Mouse (Mus musculus): ENCODE measurements around the gene Birc6. TPM values are rescaled to one million over a fixed set of nuclear protein-coding genes. Genes with fewer than 3 reads are reported as not detected.

Gene Birc6
- polyA plus RNA-seq, 1 experiment, result 0.73 TPM

- TF ChIP-seq TAL1 (IDR thresholded peaks at IDR 0.05; ENCODE audit: low read length), result no peak
- no peak for TF ChIP-seq GATA1 (IDR thresholded peaks at IDR 0.05; ENCODE audit: low read length)
- H3K9me3 ChIP-seq (ENCODE audit: control insufficient read depth, low read length), result no peaks in the 10 kb centered on the region
- no peaks in the 10 kb centered on the region for H3K36me3 ChIP-seq (ENCODE audit: control insufficient read depth)
- H3K4me3 ChIP-seq (replicated peaks), result no peak overlapping the region
- no peaks in the 10 kb centered on the region for H3K4me1 ChIP-seq (ENCODE audit: control insufficient read depth)
- H3K27me3 ChIP-seq (ENCODE audit: control insufficient read depth), result peaks cover 6% of the 10 kb centered on the region
Observed at GRCm38 (mm10) chr17:74711627-74712026, 183.5 kb downstream of the Birc6 start.

- no peak for TF ChIP-seq TAL1 (IDR thresholded peaks at IDR 0.05; ENCODE audit: low read length)
- no peak for TF ChIP-seq GATA1 (IDR thresholded peaks at IDR 0.05; ENCODE audit: low read length)
- Histone ChIP-seq H3K4me3 (replicated peaks) (no peak overlapping the region), H3K9me3 (ENCODE audit: control insufficient read depth, low read length) (no peaks in the 10 kb centered on the region), H3K36me3 (ENCODE audit: control insufficient read depth) (peaks cover under 1% of the 10 kb centered on the region; the same call in 1 of the 2 replicates), H3K27me3 (ENCODE audit: control insufficient read depth) (peaks cover 6% of the 10 kb centered on the region), H3K4me1 (ENCODE audit: control insufficient read depth) (peaks cover 21% of the 10 kb centered on the region)
Observed at GRCm38 (mm10) chr17:74715128-74715527, 187.0 kb downstream of the Birc6 start.

- TF ChIP-seq GATA1 (IDR thresholded peaks at IDR 0.05; ENCODE audit: low read length) (no peak), TAL1 (IDR thresholded peaks at IDR 0.05; ENCODE audit: low read length) (no peak)
- H3K4me3 ChIP-seq (replicated peaks), result no peak overlapping the region
- H3K4me1 ChIP-seq (ENCODE audit: control insufficient read depth), result peaks cover 21% of the 10 kb centered on the region
- peaks cover 6% of the 10 kb centered on the region for H3K27me3 ChIP-seq (ENCODE audit: control insufficient read depth)
- peaks cover 3% of the 10 kb centered on the region; the same call in 1 of the 2 replicates for H3K36me3 ChIP-seq (ENCODE audit: control insufficient read depth)
- H3K9me3 ChIP-seq (ENCODE audit: control insufficient read depth, low read length), result no peaks in the 10 kb centered on the region
Observed at GRCm38 (mm10) chr17:74715724-74716123, 187.6 kb downstream of the Birc6 start.

DNA sequence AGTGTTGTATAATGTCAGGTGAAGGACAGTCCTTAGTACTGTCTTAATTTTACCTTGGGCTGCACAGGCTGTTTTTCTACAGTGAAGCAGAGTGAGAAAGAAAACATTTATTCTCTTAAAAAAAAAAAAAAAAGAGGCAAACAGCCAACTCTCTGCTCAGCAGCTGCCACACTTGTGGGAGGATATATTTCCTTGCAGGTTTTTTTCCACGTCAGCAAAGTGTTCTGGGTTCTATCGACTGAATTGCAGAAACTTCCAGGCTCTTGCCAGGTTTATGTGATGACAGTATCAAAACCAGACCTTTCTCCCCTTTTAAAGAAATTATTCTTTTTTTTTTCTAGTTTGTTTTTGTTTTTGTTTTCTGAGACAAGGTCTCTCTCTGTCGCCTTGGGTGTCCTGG is 188.5 kb downstream of the Birc6 start:
- Histone ChIP-seq H3K9me3 (ENCODE audit: control insufficient read depth, low read length) (no peaks in the 10 kb centered on the region), H3K4me1 (ENCODE audit: control insufficient read depth) (peaks cover 21% of the 10 kb centered on the region), H3K4me3 (replicated peaks) (peak overlapping the region; percentile 83), H3K36me3 (ENCODE audit: control insufficient read depth) (peaks cover 9% of the 10 kb centered on the region), H3K27me3 (ENCODE audit: control insufficient read depth) (peaks cover 6% of the 10 kb centered on the region)
- no peak for TF ChIP-seq GATA1 (IDR thresholded peaks at IDR 0.05; ENCODE audit: low read length)
- no peak for TF ChIP-seq TAL1 (IDR thresholded peaks at IDR 0.05; ENCODE audit: low read length)

DNA sequence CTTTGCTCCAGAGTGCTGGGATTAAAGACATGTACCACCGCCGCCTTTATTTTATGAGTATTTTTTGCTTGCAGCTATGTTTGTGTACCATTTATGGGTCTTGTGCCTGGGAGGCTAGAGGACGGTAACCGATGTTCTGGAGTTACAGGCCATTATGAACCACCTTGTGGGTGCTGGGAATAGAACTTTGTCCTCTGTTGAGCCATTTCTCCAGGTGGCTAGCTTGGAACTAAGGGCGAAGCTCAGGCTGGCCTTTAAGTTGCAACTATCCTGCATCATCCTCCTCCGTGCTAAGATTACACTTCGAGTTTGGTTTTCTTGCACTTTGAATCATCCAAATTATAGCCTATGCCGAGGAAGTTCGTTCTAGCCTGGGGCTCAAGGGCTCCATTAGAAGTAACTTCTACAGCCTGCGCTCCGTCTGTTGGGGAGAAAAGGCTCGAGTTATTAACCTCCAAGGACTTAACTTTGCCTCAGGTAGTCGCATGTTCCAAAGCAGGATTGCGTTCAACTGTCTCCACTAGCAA is 189.1 kb downstream of the Birc6 start:
- Histone ChIP-seq H3K4me3 (replicated peaks) (peak overlapping the region; percentile 83), H3K27me3 (ENCODE audit: control insufficient read depth) (peaks cover 6% of the 10 kb centered on the region), H3K9me3 (ENCODE audit: control insufficient read depth, low read length) (no peaks in the 10 kb centered on the region), H3K4me1 (ENCODE audit: control insufficient read depth) (peaks cover 21% of the 10 kb centered on the region), H3K36me3 (ENCODE audit: control insufficient read depth) (peaks cover 14% of the 10 kb centered on the region)
- TF ChIP-seq TAL1 (IDR thresholded peaks at IDR 0.05; ENCODE audit: low read length) (no peak), GATA1 (IDR thresholded peaks at IDR 0.05; ENCODE audit: low read length) (no peak)

DNA sequence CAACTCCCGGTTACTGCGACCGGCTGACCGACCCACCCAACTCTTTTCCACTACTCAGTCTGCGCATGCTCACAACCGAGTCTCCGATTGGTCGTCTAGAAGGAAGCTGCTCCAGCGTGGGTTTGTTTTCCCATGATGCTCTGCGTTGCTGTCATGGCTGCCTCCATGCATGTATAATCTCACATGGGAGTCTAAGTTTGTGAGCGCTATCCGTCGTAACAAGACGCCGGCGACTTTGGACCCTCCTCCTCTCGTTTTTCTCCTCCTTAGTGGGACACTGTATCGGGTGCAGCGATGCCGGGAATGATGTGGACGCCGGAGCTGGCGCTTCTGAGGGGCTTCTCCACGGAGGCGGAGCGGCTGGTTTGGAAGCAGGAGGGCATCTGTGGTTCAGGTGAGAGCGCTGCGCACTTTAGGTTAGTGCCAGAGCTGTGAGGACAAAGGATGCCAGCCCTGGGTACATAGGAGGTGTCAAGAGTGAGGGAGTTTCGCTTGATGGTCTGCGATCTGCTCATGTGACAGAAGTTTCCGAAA is 189.6 kb downstream of the Birc6 start, which contains the start of gene Ttc27:
Gene Ttc27 (plus strand): TSS at position 115 of the 534 bp plus-strand sequence.
- H3K9me3 ChIP-seq (ENCODE audit: control insufficient read depth, low read length), result no peaks in the 10 kb centered on the region
- peak within 1 kb of the TSS; percentile 83 for H3K4me3 ChIP-seq (replicated peaks)
- H3K36me3 ChIP-seq (ENCODE audit: control insufficient read depth), result peaks cover 17% of the 10 kb centered on the region
- TF ChIP-seq GATA1 (IDR thresholded peaks at IDR 0.05; ENCODE audit: low read length) (no peak), TAL1 (IDR thresholded peaks at IDR 0.05; ENCODE audit: low read length) (no peak)
- peaks cover 6% of the 10 kb centered on the region for H3K27me3 ChIP-seq (ENCODE audit: control insufficient read depth)
- H3K4me1 ChIP-seq (ENCODE audit: control insufficient read depth), result peaks cover 21% of the 10 kb centered on the region

GRCm38 (mm10) chr17:74732872-74733271 is 204.8 kb downstream of the Birc6 start:
- no peak overlapping the region for H3K4me3 ChIP-seq (replicated peaks)
- no peaks in the 10 kb centered on the region for H3K27me3 ChIP-seq (ENCODE audit: control insufficient read depth)
- peaks cover 25% of the 10 kb centered on the region for H3K36me3 ChIP-seq (ENCODE audit: control insufficient read depth)
- no peaks in the 10 kb centered on the region for H3K9me3 ChIP-seq (ENCODE audit: control insufficient read depth, low read length)
- no peak for TF ChIP-seq GATA1 (IDR thresholded peaks at IDR 0.05; ENCODE audit: low read length)
- TF ChIP-seq TAL1 (IDR thresholded peaks at IDR 0.05; ENCODE audit: low read length), result no peak
- H3K4me1 ChIP-seq (ENCODE audit: control insufficient read depth), result no peaks in the 10 kb centered on the region

- no peak overlapping the region for H3K4me3 ChIP-seq (replicated peaks)
- no peaks in the 10 kb centered on the region for H3K4me1 ChIP-seq (ENCODE audit: control insufficient read depth)
- H3K27me3 ChIP-seq (ENCODE audit: control insufficient read depth), result no peaks in the 10 kb centered on the region
- peaks cover 19% of the 10 kb centered on the region for H3K36me3 ChIP-seq (ENCODE audit: control insufficient read depth)
- H3K9me3 ChIP-seq (ENCODE audit: control insufficient read depth, low read length), result no peaks in the 10 kb centered on the region
- TF ChIP-seq TAL1 (IDR thresholded peaks at IDR 0.05; ENCODE audit: low read length) (no peak), GATA1 (IDR thresholded peaks at IDR 0.05; ENCODE audit: low read length) (no peak)
Observed at GRCm38 (mm10) chr17:74735392-74735791, 207.3 kb downstream of the Birc6 start.

DNA sequence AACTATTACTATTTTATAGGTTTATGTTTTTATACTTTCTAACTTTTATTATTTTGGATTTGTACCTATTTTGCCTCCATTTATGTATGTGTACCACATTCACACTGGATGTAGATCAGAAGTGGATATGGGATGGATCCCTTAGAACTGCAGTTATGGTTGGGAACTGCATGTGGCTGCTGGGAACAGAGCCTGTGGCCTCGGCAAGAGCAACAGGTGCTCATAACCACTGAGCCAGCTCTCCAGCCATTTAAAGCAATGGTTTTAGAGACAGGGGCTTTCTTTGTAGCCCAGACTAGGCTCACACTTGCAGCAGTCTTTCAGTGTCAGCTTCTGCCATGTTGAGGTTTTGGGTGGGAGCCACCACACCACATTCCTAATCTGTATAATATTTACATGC is 221.6 kb downstream of the Birc6 start:
- Histone ChIP-seq H3K27me3 (ENCODE audit: control insufficient read depth) (no peaks in the 10 kb centered on the region), H3K4me3 (replicated peaks) (no peak overlapping the region), H3K36me3 (ENCODE audit: control insufficient read depth) (peaks cover 11% of the 10 kb centered on the region), H3K4me1 (ENCODE audit: control insufficient read depth) (no peaks in the 10 kb centered on the region), H3K9me3 (ENCODE audit: control insufficient read depth, low read length) (no peaks in the 10 kb centered on the region)
- TF ChIP-seq TAL1 (IDR thresholded peaks at IDR 0.05; ENCODE audit: low read length) (no peak), GATA1 (IDR thresholded peaks at IDR 0.05; ENCODE audit: low read length) (no peak)
